Mouse (Mus musculus): Measurements from ENCODE around the gene Itpkb.

Gene Itpkb

DNA sequence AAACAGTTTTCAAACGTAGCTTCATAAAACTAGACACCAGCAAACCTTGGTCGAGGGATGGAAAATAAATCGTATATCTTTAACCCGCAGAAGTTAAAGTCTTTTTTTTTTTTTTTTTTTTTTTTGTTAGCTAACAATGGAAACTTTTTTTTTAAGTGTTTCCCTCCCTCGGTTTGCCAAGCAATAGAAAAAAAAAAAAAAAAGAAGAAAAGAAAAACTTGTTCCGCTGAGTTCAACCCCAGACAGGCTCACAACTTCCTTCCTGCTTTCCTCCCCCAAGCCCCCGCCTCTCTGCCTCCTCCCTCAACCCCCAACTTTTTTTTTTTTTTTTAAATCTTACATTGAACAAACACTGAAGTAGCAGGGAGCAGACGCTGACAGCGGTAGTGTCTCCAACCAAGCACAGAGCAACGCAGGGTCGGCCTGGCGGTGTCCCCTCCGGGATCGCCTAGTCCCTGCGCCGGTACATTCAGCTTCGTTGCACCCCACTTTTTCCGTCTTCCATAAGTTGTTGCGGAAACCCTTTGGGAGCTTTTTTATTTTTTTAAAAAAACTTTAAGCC lies at the start of gene Itpkb:
TSS of gene Itpkb (plus strand) at position 341 of the 562 bp plus-strand sequence.
- peak; percentile 47 to 56 for DNase-seq (ENCODE audit: low spot score in 2 of 2)

DNA sequence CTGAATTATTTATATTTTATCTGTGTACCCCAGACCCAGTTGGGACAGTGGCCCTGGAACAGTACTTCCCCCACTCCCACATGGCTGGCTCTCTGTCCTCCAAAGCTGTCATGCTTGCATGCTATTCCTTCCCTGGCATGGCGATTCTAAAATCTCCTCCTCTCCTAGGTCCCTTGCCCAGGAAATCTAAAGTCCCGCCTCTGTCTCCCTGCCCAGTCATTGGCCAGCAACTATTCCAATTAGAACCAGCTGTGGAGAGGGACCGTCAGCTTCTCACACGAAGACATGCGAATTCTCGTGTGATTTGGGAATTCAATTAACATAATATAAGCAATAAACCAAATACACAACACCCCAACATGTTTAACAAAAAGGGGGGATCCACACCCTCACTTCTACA lies 47.7 kb upstream of the Itpkb start:
- no peak for DNase-seq (ENCODE audit: low spot score in 2 of 2)

DNA sequence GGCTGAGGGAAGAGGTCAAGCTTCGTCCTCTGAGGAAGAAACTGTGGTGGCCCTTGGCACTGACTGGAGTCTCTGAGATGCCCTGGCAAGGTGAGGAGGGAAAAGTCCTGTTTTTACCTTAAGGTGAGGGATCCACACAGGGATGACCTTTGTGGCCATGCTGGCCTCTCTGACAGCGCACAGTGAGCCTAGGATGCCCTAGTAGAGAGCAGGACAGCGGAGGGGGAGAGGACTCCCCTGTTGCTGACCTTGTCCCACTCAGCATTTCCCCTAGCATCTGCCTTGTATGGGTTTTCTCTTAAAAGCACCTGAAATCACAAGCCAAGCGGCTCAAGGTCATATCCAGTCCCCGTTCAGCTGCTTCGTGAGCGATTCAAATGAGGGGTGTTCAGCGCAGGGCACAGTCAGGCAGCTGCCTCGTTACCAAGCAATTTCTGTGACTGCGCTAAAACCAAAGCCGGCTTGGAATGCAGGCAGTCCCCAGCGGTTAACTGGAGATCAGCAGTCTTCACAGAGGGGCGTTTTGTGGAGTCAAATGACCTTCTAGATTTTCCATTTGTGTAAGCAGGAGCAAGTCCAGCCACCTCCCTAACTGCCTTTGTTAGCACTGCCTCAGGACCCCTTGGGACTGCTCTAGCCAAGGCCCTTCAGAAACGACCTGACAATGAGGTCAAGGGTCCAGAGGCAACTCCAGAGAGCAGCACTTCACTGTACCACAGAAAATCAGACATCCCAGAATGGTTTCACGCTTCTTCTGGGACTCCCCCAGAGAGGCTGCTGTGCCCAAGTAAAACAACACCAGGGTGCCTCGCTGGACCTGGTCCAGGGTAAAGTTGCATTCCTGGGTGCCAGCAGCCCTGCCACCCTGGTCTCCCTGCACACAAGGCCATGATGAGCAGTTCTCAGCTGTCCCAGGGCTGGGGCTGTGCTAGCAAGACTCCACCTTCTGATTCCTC lies 46.2 kb upstream of the Itpkb start:
- no peak for DNase-seq (ENCODE audit: low spot score in 2 of 2)

- DNase-seq (ENCODE audit: low spot score in 2 of 2): no peak
Observed at GRCm38 (mm10) chr1:180286081-180286831, 44.0 kb upstream of the Itpkb start.

DNA sequence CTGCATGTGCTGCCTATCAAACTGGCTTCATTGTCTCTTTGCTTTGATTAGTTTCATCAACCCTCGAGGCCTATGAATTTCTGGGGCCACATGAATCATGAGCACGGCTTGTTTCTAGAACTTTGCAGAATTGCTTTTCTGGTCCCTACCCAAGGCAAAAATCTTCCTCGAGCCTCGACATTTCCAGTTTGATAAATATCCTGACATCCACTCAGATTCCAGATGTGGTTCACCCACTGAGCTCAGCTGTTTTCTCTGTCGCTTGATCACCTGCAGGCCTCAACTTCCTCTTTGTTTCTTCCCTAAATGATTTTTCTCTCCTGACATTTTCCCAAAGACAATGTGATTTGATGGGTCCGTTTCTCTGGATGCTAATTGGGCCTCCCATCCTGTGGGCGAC lies 42.1 kb upstream of the Itpkb start:
- DNase-seq (ENCODE audit: low spot score in 2 of 2): no peak

DNA sequence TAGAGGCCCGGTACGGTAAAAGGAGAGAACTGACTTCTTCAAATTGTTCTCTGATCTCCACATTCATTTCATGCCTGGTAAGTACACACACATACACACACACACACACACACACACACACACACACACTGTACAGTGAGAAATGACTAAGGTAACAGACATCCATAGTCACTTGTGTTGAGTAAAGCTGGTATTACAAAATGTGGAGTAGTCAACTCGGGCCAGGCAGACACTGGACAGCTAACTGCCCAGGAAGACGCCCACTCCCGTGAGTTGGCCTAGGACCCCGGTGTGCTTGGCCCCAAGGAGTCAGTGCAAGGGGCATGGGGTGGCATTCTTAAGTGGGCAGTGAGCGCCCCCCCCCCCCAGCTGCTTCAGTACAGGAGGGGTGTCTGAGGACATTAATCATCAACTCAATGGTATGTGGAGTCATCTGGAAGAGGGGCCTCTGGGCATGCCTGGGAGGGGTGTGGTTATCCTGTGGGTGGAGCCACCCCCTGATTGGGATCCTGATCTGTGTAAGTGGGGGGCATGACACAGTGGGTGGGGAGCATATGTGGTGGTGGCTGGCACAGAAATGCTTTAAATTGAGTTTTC lies 41.3 kb upstream of the Itpkb start:
- DNase-seq (ENCODE audit: low spot score in 2 of 2): no peak

GRCm38 (mm10) chr1:180289788-180290187 lies 40.5 kb upstream of the Itpkb start:
- no peak for DNase-seq (ENCODE audit: low spot score in 2 of 2)

DNA sequence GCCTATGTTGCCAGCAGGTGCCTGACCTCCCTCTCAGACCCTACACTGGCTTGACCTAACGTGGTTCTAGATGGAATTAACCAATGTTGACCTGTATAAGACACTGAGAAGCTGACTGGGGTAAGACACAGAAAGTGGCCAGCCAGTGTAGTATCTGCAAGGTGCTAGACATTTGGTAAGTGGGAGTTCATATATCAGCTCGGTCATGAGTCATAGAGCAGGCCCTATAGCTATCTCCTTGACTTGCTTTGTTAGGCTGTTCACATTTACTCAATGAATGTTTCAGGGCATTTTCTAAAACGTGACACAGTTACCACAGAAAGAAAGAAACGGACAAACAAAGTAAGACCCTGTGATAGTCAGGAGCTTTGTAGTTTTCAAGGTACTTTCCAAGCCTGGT lies 39.9 kb upstream of the Itpkb start:
- DNase-seq (ENCODE audit: low spot score in 2 of 2): no peak

GRCm38 (mm10) chr1:180296088-180296487 lies 34.2 kb upstream of the Itpkb start:
- peak in 1 of 2 experiments; percentile 5 for DNase-seq (ENCODE audit: low spot score in 2 of 2)

GRCm38 (mm10) chr1:180299697-180300096 lies 30.6 kb upstream of the Itpkb start:
- no peak for DNase-seq (ENCODE audit: low spot score in 2 of 2)

DNA sequence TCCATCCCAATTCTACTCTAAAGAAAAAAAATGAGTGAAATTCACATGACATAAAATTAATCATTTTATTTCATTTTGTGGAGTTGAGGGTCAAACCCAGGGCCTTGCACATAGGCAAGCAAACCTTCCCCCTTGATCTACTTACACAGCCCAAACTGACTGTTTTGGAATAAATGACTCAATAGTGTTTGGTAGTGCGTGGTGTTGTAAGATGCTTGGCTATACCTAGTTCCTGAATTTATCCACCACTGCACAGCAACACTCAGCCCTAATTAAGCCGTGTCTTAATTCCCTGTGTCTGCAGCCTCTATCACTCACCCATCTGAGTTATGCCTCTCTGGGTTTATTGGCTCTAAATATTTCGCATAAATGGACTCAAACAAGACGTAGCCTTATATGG lies 30.0 kb upstream of the Itpkb start:
- no peak for DNase-seq (ENCODE audit: low spot score in 2 of 2)

GRCm38 (mm10) chr1:180300997-180301396 lies 29.3 kb upstream of the Itpkb start:
- DNase-seq (ENCODE audit: low spot score in 2 of 2): no peak

DNA sequence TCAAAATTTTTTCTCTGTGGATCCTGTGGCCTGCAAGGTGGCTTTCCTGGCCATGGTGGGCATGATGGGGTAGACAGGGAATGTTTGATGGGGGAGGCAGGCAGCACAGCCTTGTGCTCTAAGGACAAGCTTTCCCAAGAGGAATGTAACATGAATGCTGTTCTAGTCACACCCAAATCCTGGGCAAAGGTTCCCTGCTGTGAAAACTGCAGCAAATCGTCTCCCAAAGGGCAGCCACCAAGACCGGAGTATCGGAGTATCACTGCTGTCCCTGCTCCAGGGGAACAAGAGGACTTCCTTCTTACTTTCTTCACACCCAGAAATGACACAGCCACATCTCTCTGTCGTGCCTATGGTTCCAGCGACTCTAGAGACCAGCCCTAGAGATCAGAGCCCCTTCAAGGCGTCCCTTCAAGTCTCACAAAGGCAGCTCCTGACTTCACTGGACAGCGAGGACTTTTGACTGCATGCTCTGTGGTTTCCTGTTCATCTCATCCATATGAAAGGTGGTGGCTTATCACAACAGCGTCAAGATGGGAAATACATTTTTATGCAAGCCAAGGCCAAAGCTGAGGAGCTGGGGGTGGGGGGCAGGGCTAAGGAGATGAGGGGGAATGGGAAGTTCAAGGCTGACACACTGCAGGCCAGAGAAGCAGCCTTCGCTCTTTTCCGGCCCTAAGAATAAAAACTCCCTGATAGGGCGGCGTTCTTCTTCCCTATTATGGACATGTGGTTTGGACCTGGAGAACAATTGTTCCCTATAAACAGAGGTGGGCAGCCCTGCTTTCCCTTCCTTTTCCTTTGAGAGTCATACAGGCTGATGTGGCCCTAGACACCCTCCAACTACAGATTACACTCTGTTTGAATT lies 27.8 kb upstream of the Itpkb start:
- DNase-seq (ENCODE audit: low spot score in 2 of 2): no peak

DNA sequence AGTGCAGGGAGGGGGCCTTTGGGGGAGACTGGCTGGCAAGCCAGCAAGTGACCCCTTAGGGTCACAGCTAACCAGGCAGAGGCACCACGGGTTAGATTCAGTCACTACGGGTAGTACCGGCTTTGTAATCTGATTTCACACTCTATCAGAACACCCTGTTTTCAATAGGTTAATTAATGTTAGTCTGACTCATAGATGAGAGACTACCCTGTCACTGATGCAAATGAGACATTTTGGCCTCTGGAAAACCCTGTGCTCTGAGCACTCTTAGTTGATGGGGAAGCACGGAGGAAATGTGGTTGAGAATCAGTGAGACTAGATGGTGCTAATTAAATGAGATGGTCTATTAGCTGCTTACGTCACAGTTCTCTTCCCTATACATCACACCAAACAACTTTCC lies 26.7 kb upstream of the Itpkb start:
- no peak for DNase-seq (ENCODE audit: low spot score in 2 of 2)

GRCm38 (mm10) chr1:180306889-180307288 lies 23.4 kb upstream of the Itpkb start:
- no peak for DNase-seq (ENCODE audit: low spot score in 2 of 2)

- DNase-seq (ENCODE audit: low spot score in 2 of 2): no peak
Observed at GRCm38 (mm10) chr1:180307661-180308060, 22.6 kb upstream of the Itpkb start.

DNA sequence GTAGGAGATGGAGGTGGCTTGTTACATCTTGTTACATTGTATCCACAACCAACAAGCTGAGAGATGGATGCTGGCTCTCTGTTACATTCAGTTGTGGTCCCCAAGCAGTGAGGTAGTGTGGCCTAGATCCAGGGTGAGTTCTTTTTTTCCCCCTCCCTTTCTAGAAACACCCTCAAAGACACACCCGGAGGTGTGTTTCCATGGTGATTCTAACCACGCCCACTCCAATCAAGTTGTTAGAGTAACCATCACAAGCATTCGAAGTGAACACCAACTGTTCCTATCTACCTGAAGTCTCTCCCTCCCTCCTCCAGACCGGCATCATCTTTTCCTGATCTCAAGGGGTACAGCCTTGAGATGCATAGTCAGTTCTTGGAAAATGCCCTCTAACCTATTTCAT lies 21.4 kb upstream of the Itpkb start:
- no peak for DNase-seq (ENCODE audit: low spot score in 2 of 2)

GRCm38 (mm10) chr1:180312286-180312685 lies 18.0 kb upstream of the Itpkb start:
- no peak for DNase-seq (ENCODE audit: low spot score in 2 of 2)

GRCm38 (mm10) chr1:180312792-180313311 lies 17.4 kb upstream of the Itpkb start:
- no peak for DNase-seq (ENCODE audit: low spot score in 2 of 2)

DNA sequence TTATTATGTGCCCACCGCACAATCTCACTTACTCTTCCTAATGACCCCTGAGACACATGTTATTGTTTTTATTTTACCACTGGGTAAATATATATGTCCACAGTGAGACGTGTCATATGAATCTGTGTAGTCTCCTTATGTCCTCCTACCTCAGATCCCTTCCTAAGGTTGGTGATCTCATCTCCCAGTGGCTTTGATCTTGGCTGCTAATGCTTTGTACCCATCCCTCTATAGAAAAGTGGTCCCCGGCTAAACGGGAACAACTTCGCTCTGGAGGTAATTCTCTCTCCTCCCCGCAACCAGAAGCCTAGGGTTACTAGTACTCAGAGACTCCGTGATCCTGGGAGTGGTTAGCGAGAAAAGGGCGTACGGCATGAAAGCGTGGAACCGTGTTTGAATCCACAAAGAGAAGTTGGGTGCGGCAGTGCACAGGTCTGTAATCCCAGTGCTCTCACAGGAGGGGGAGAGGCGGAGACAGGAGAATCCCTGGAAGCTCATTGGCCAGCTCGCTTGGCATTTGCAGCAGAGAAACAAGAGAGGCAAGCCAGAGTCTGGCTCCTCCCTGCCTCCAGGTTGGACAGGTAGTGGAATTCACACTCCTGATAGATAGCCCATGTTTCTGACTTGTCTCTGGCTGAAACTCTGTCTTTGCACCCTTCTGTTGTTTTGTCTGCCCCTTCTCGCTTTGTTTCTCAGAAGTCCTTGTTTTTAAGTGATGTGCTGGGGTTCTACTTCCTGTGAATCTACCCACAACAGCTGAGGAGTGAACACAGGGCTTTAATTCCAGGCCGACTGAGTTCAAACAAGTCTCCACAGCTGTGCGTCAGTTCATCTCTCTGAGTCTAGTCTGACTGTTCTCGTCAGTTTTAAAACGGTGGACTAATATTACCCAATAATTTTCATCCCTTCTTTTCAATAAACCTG lies 16.5 kb upstream of the Itpkb start:
- DNase-seq (ENCODE audit: low spot score in 2 of 2): no peak
